In genomic region chr17:24203611-24204534, GRCm38 (mm10) we compare ENCODE assay signal across 10 mouse cellular contexts. TPM values are rescaled to one million over a fixed set of nuclear protein-coding genes. Genes with fewer than 3 reads are reported as not detected.
DNase-seq lines count a peak whose midpoint lies in the region; ATAC-seq and TF ChIP-seq lines count a peak whose summit lies in the region.
"Had no signal": no experiment of that assay in that cellular context is flagged by ENCODE, and none has a peak within 500 bp of the region (broad histone marks: within the 10 kb centered on the region; RNA-seq: fewer than 3 reads in every experiment).

No protein-coding gene starts in this region.

- no peaks in the 10 kb centered on the region for H3K36me3 ChIP-seq in heart, embryonic 10.5 days
- H3K36me3 ChIP-seq in ES-E14 (ENCODE audit: control insufficient read depth, insufficient read depth, low read length, poor library complexity, severe bottlenecking), result no peaks in the 10 kb centered on the region
- no peaks in the 10 kb centered on the region for H3K36me3 ChIP-seq in forebrain, embryonic 13.5 days (ENCODE audit: poor library complexity, severe bottlenecking)
- H3K36me3 ChIP-seq in liver, embryonic 15.5 days (replicated peaks), result peaks cover 11% of the 10 kb centered on the region; the same call in 1 of the 2 replicates

- H3K9me3 ChIP-seq in heart, embryonic 10.5 days, result no peaks in the 10 kb centered on the region
- no peaks in the 10 kb centered on the region for H3K9me3 ChIP-seq in ES-E14 (ENCODE audit: control insufficient read depth, insufficient read depth, low read depth, low read length)
- H3K9me3 ChIP-seq in forebrain, embryonic 13.5 days (replicated peaks), result no peaks in the 10 kb centered on the region
- no peaks in the 10 kb centered on the region for H3K9me3 ChIP-seq in liver, embryonic 15.5 days (replicated peaks)

- H3K9ac ChIP-seq in ES-E14 (ENCODE audit: insufficient read depth, low read depth, low read length, poor library complexity, severe bottlenecking), result no peak overlapping the region
- peak overlapping the region; percentile 76; the same call in 1 of the 2 replicates for H3K9ac ChIP-seq in forebrain, embryonic 13.5 days
- peak overlapping the region; percentile 86 for H3K9ac ChIP-seq in liver, embryonic 15.5 days

- H3K27ac ChIP-seq in heart, embryonic 10.5 days, result peak overlapping the region; percentile 33; the same call in 1 of the 2 replicates
- peak overlapping the region; percentile 47; the same call in 1 of the 2 replicates for H3K27ac ChIP-seq in ES-E14 (ENCODE audit: insufficient read depth, low read depth, low read length, poor library complexity, severe bottlenecking)
- H3K27ac ChIP-seq in forebrain, embryonic 13.5 days, result no peak overlapping the region
- peak overlapping the region; percentile 99 for H3K27ac ChIP-seq in liver, embryonic 15.5 days (replicated peaks)

- in situ Hi-C loops in ES-E14 (cut with MboI; ENCODE audit: low sequenced_read_pairs in 2 of 2, unreplicated experiment in 2 of 2), result no loop called here

- peaks cover 82% of the 10 kb centered on the region for H3K4me1 ChIP-seq in heart, embryonic 10.5 days
- H3K4me1 ChIP-seq in ES-E14 (ENCODE audit: control insufficient read depth in 2 of 2, insufficient read depth in 2 of 2, low read length in 2 of 2, poor library complexity in 1 of 2), result peaks cover 12 to 37% of the 10 kb centered on the region in 2 experiments
- peaks cover 54% of the 10 kb centered on the region for H3K4me1 ChIP-seq in forebrain, embryonic 13.5 days
- H3K4me1 ChIP-seq in liver, embryonic 15.5 days (replicated peaks), result peaks cover 100% of the 10 kb centered on the region

- DNase-seq in heart, embryonic 10.5 days (ENCODE audit: low spot score), result no peak
- DNase-seq in heart, postnatal 25 days (ENCODE audit: low spot score), result no peak
- no peak for DNase-seq in ES-E14 (ENCODE audit: low read depth, low spot score)
- DNase-seq in thymus, postnatal 14 days, result no peak
- no peak for DNase-seq in spleen, adult 18-20 months
- DNase-seq in left cerebral cortex, adult 18-20 months (ENCODE audit: low spot score in 2 of 2), result no peak
- DNase-seq: thymus, adult 2 months had no signal

- H3K4me3 ChIP-seq in heart, embryonic 10.5 days, result peak overlapping the region; percentile 75
- 0 out of 4 replicates have a peak overlapping the region, but pooled peaks of 1 of the 2 experiments have one; percentile 75 for H3K4me3 ChIP-seq in ES-E14 (ENCODE audit: insufficient read depth in 1 of 2, low read depth in 1 of 2, low read length in 2 of 2, poor library complexity in 1 of 2, severe bottlenecking in 1 of 2)
- peak overlapping the region; percentile 70 for H3K4me3 ChIP-seq in forebrain, embryonic 13.5 days
- peak overlapping the region; percentile 80 for H3K4me3 ChIP-seq in liver, embryonic 15.5 days (replicated peaks)

- peaks cover 24% of the 10 kb centered on the region for H3K27me3 ChIP-seq in heart, embryonic 10.5 days (ENCODE audit: insufficient read depth, poor library complexity, severe bottlenecking)
- H3K27me3 ChIP-seq in forebrain, embryonic 13.5 days, result peaks cover 18% of the 10 kb centered on the region
- H3K27me3 ChIP-seq in liver, embryonic 15.5 days, result peaks cover 27% of the 10 kb centered on the region

- H3K4me2 ChIP-seq in forebrain, embryonic 13.5 days, result peak overlapping the region; percentile 94
- H3K4me2 ChIP-seq in liver, embryonic 15.5 days, result peak overlapping the region; percentile 100

- intact Hi-C loops in heart, postnatal 25 days (cut with DNase I), result loop anchor here (2.0 kb wide), 1 partner anchor 33 kb away; no protein-coding TSS in a partner anchor

- 47% methylated on average over 3 of the region's 3 CpGs for WGBS in heart, embryonic 10.5 days
- 83% methylated on average over 3 of the region's 3 CpGs for WGBS in forebrain, embryonic 13.5 days
- 26% methylated on average over 3 of the region's 3 CpGs for WGBS in liver, embryonic 15.5 days (ENCODE audit: insufficient replicate concordance)

- no peak for ATAC-seq in forebrain, embryonic 13.5 days
- ATAC-seq in liver, embryonic 15.5 days (ENCODE audit: insufficient read depth), result no peak

TF ChIP-seq in ES-E14, 5 proteins besides CTCF, POLR2A, EP300 and RAD21:
- TF ChIP-seq ZNF384 (IDR thresholded peaks at IDR 0.05; ENCODE audit: low read depth, low read length) (peak; percentile 60; the same call in 1 of the 2 replicates), CHD2 (IDR thresholded peaks at IDR 0.05; ENCODE audit: low read depth, low read length) (no peak), ZC3H11A (IDR thresholded peaks at IDR 0.05; ENCODE audit: borderline replicate concordance, low read depth, low read length) (no peak)

RNA-seq across cellular contexts. Expression of gene Tbc1d24, which starts 1.5 kb away (rescaled TPM):
- 5.3 TPM in 2 replicates for polyA plus RNA-seq in heart, embryonic 10.5 days (2016; fragmentation: Nextera tagmentation; extraction: Ambion mirVana)
- total RNA-seq in heart, postnatal 25 days (2021), result 1 to 10 TPM; 8.3 to 9.4 TPM
- total RNA-seq in ES-E14 (2012; rRNA removed), result 14.1 and 20.4 TPM in 2 replicates
- polyA plus RNA-seq in forebrain, embryonic 13.5 days (2015; fragmentation: Nextera tagmentation; extraction: Ambion mirVana), result 10.6 and 12.2 TPM in 2 replicates
- 6.6 and 7.9 TPM in 2 replicates for polyA plus RNA-seq in liver, embryonic 15.5 days (2015; fragmentation: Nextera tagmentation; extraction: Ambion mirVana)
- total RNA-seq in left cerebral cortex, adult 18-20 months (2021), result 10 to 100 TPM; 62.8 to 66.6 TPM

RNA-seq across cellular contexts. Expression of gene Ntn3, which starts 5.5 kb away (rescaled TPM):
- polyA plus RNA-seq in heart, embryonic 10.5 days (2016; fragmentation: Nextera tagmentation; extraction: Ambion mirVana), result 1.9 and 3.6 TPM in 2 replicates
- total RNA-seq in heart, postnatal 25 days (2021), result under 1 TPM; 0.64 to 0.73 TPM
- 2.7 and 4.1 TPM in 2 replicates for total RNA-seq in ES-E14 (2012; rRNA removed)
- polyA plus RNA-seq in forebrain, embryonic 13.5 days (2015; fragmentation: Nextera tagmentation; extraction: Ambion mirVana), result 2.4 and 2.9 TPM in 2 replicates
- 1.1 and 1.2 TPM in 2 replicates for polyA plus RNA-seq in liver, embryonic 15.5 days (2015; fragmentation: Nextera tagmentation; extraction: Ambion mirVana)
- total RNA-seq in left cerebral cortex, adult 18-20 months (2021), result 1 to 10 TPM; 8.1 to 8.5 TPM
- polyA plus RNA-seq: macrophage had no signal

RNA-seq across cellular contexts. Expression of gene Tedc2, which starts 16.8 kb away (rescaled TPM):
- 9.9 and 10.0 TPM in 2 replicates for polyA plus RNA-seq in heart, embryonic 10.5 days (2016; fragmentation: Nextera tagmentation; extraction: Ambion mirVana)
- total RNA-seq in heart, postnatal 25 days (2021), result 1 to 10 TPM; 1.7 to 2.2 TPM
- total RNA-seq in ES-E14 (2012; rRNA removed), result 31.3 and 35.8 TPM in 2 replicates
- 14.8 and 15.4 TPM in 2 replicates for polyA plus RNA-seq in forebrain, embryonic 13.5 days (2015; fragmentation: Nextera tagmentation; extraction: Ambion mirVana)
- polyA plus RNA-seq in liver, embryonic 15.5 days (2015; fragmentation: Nextera tagmentation; extraction: Ambion mirVana), result 8.2 and 9.6 TPM in 2 replicates
- total RNA-seq in left cerebral cortex, adult 18-20 months (2021), result 10 to 100 TPM in 1 of 2 experiments, 1 to 10 TPM in 1; 9.0 to 10.4 TPM

RNA-seq across cellular contexts. Expression of gene Atp6v0c, which starts 34.4 kb away (rescaled TPM):
- 538 and 598 TPM in 2 replicates for polyA plus RNA-seq in heart, embryonic 10.5 days (2016; fragmentation: Nextera tagmentation; extraction: Ambion mirVana)
- total RNA-seq in heart, postnatal 25 days (2021), result 100 to 1,000 TPM; 225 to 246 TPM
- 129 and 159 TPM in 2 replicates for total RNA-seq in ES-E14 (2012; rRNA removed)
- 602 and 648 TPM in 2 replicates for polyA plus RNA-seq in forebrain, embryonic 13.5 days (2015; fragmentation: Nextera tagmentation; extraction: Ambion mirVana)
- 362 and 405 TPM in 2 replicates for polyA plus RNA-seq in liver, embryonic 15.5 days (2015; fragmentation: Nextera tagmentation; extraction: Ambion mirVana)
- total RNA-seq in left cerebral cortex, adult 18-20 months (2021), result 1,000 to 10,000 TPM; 1,209 to 1,218 TPM

RNA-seq across cellular contexts. Expression of gene Amdhd2, which starts 40.3 kb away (rescaled TPM):
- 40.0 and 44.5 TPM in 2 replicates for polyA plus RNA-seq in heart, embryonic 10.5 days (2016; fragmentation: Nextera tagmentation; extraction: Ambion mirVana)
- total RNA-seq in heart, postnatal 25 days (2021), result 1 to 10 TPM; 9.1 to 9.6 TPM
- 28.5 and 35.3 TPM in 2 replicates for total RNA-seq in ES-E14 (2012; rRNA removed)
- polyA plus RNA-seq in forebrain, embryonic 13.5 days (2015; fragmentation: Nextera tagmentation; extraction: Ambion mirVana), result 30.1 and 31.8 TPM in 2 replicates
- polyA plus RNA-seq in liver, embryonic 15.5 days (2015; fragmentation: Nextera tagmentation; extraction: Ambion mirVana), result 21.4 and 23.6 TPM in 2 replicates
- 10 to 100 TPM; 27.3 to 38.0 TPM for total RNA-seq in left cerebral cortex, adult 18-20 months (2021)
